Mouse (Mus musculus): ENCODE data around the gene Tmem206.

- TF ChIP-seq GATA1 (IDR thresholded peaks at IDR 0.05; ENCODE audit: borderline replicate concordance, low read length), result no peak
- no peak for TF ChIP-seq FLI1 (IDR thresholded peaks at IDR 0.05; ENCODE audit: low read length)
Measured at GRCm38 (mm10) chr1:191348592-191348991, 22.9 kb downstream of the Tmem206 start.

Data from megakaryocyte, embryonic 14.5 days (primary cell).